Mouse (Mus musculus): ENCODE measurements around the gene Trappc5.

DNA sequence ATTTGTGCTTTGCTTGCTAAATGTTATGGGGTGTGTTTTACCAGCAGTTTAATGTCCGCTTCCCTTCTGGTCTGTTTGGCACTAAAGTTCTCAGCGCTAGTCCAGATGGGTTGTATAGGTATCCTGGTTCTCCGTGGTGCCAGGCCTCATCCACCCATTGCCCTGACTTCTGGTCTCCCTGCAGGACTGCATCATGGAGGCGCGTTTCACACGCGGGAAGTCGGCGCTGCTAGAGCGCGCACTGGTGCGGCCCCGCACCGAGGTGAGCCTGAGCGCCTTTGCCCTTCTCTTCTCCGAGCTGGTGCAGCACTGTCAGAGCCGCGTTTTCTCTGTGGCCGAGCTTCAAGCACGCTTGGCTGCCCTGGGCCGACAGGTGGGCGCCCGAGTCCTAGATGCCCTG lies 2.7 kb downstream of the Trappc5 start:
- TF ChIP-seq CTCF (IDR thresholded peaks at IDR 0.05; ENCODE audit: low read depth, low read length) (no peak), POLR2A (IDR thresholded peaks at IDR 0.05; ENCODE audit: borderline replicate concordance, low read depth, low read length) (no peak)
